ENCODE assay signal across 13 mouse cellular contexts in the genomic region with DNA sequence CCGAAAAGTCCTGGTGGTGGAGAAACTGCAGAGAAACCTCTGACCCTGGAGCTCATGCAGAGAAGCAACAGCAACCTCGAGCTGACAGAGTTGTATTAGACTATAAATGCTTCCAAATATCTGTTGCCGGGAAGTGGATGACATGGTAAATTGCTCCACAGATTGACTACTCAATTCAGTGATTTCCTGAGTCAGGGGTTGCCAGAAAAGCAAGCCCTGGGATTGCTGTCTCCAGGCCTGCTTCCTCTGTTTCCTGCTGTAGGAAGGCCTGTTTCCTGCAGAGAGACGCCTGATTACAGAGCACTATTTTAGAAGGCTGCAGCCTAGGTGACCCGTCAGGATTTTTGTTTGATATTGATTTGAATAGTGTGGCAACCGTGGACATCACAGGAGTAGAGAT. TPM values are rescaled to one million over a fixed set of nuclear protein-coding genes. Genes with fewer than 3 reads are reported as not detected.
DNase-seq lines count a peak whose midpoint lies in the region; ATAC-seq and TF ChIP-seq lines count a peak whose summit lies in the region.
"Had no signal": no experiment of that assay in that cellular context is flagged by ENCODE, and none has a peak within 500 bp of the region (broad histone marks: within the 10 kb centered on the region; RNA-seq: fewer than 3 reads in every experiment).

No protein-coding gene starts in this region.

- no peak for TF ChIP-seq CTCF in thymus, adult 2 months (IDR thresholded peaks at IDR 0.05; ENCODE audit: borderline replicate concordance, control insufficient read depth, extremely low read depth, insufficient read depth, low read length, poor library complexity)

- no peak overlapping the region for H3K4me2 ChIP-seq in heart, embryonic 14.5 days (ENCODE audit: low read length)

- H3K4me3 ChIP-seq in heart, embryonic 14.5 days (ENCODE audit: control insufficient read depth in 1 of 2, insufficient read depth in 1 of 2, low read depth in 1 of 2, low read length in 2 of 2): no peak overlapping the region
- H3K4me3 ChIP-seq in thymus, adult 2 months (ENCODE audit: control insufficient read depth, insufficient read depth, low read length): no peak overlapping the region

- peak; percentile 21 for DNase-seq in adrenal gland, adult 8-10 months
- DNase-seq in adrenal gland, postnatal 4 days (ENCODE audit: low spot score in 2 of 2): no peak
- peak; percentile 19 for DNase-seq in adrenal gland, postnatal 10 days
- peak; percentile 74 for DNase-seq in kidney, postnatal 14 days
- DNase-seq in thymus, adult 2 months: no peak
- no peak for DNase-seq in thymus, postnatal 0 days (ENCODE audit: low spot score)
- no peak for DNase-seq in cerebellum, postnatal 4 days (ENCODE audit: low spot score in 2 of 2)
- DNase-seq: cerebellum, adult 18-20 months had no signal

- no peaks in the 10 kb centered on the region for H3K36me3 ChIP-seq in heart, embryonic 14.5 days (ENCODE audit: control insufficient read depth, insufficient read depth, low read length)
- H3K36me3 ChIP-seq in thymus, adult 2 months (ENCODE audit: control insufficient read depth, insufficient read depth, low read length): no peaks in the 10 kb centered on the region

- no peaks in the 10 kb centered on the region for H3K9me3 ChIP-seq in heart, embryonic 14.5 days (ENCODE audit: control insufficient read depth, low read length)

- no peak for TF ChIP-seq POLR2A in thymus, adult 2 months (IDR thresholded peaks at IDR 0.05; ENCODE audit: control insufficient read depth, extremely low read depth, insufficient read depth, low read length, poor library complexity)

- WGBS in heart, embryonic 14.5 days: 38% methylated on average over 6 of the region's 6 CpGs
- WGBS in thymus, adult 2 months: 51% methylated on average over 6 of the region's 6 CpGs

- H3K27ac ChIP-seq in heart, embryonic 14.5 days (replicated peaks in 1 of 2; ENCODE audit: control insufficient read depth in 1 of 2, insufficient read depth in 1 of 2, low read depth in 2 of 2, low read length in 2 of 2): peak overlapping the region; percentile 30 to 35; a peak in 2 of 4 replicates
- H3K27ac ChIP-seq in thymus, adult 2 months (ENCODE audit: control insufficient read depth, insufficient read depth, low read length): no peak overlapping the region

- H3K9ac ChIP-seq in heart, embryonic 14.5 days (ENCODE audit: low read length): no peak overlapping the region

- H3K4me1 ChIP-seq in heart, embryonic 14.5 days (ENCODE audit: control insufficient read depth in 2 of 2, insufficient read depth in 2 of 2, low read length in 2 of 2): peaks cover 6 to 13% of the 10 kb centered on the region in 2 experiments
- no peaks in the 10 kb centered on the region for H3K4me1 ChIP-seq in thymus, adult 2 months (replicated peaks; ENCODE audit: control insufficient read depth, insufficient read depth, low read length)

- peak; percentile 43; the same call in 1 of the 2 replicates for ATAC-seq in heart, embryonic 14.5 days (ENCODE audit: insufficient number of reproducible peaks, insufficient read depth, low FRiP score, low read depth)
- ATAC-seq: Patski had no signal

- no peaks in the 10 kb centered on the region for H3K27me3 ChIP-seq in heart, embryonic 14.5 days (ENCODE audit: control insufficient read depth, insufficient read depth, low read length)
- H3K27me3 ChIP-seq in thymus, adult 2 months (ENCODE audit: control insufficient read depth, insufficient read depth, low read length): no peaks in the 10 kb centered on the region

RNA-seq across cellular contexts. Expression of a gene that starts 47.5 kb away (rescaled TPM):
- not detected for total RNA-seq in adrenal gland, adult 8-10 months (2022)
- under 1 TPM in 1 of 2 experiments, not detected in 1; 0.36 TPM for total RNA-seq in adrenal gland, postnatal 4 days (2021)
- not detected for total RNA-seq in adrenal gland, postnatal 10 days (2021)
- 0.19 and 0.26 TPM in 2 replicates for polyA plus RNA-seq in heart, embryonic 14.5 days (2014; fragmentation: Nextera tagmentation; extraction: Ambion mirVana)
- polyA plus RNA-seq in thymus, adult 2 months (2012; rRNA removed): 0.09 TPM in 1 of 2 replicates, not detected in the other
- 0.34 TPM in 1 of 2 replicates, not detected in the other for polyA plus RNA-seq in thymus, postnatal 0 days (2015; fragmentation: Nextera tagmentation; extraction: Ambion mirVana)
- total RNA-seq: layer of hippocampus, postnatal 10 days had no signal
- polyA plus RNA-seq: neural tube, embryonic 14.5 days; Patski; spleen, adult 2 months had no signal

Comparison
In these comparisons a context has a peak if more than half of its experiments do, and no peak if none do; other contexts are left out.
1. DNase-seq: peak in adrenal gland, adult 8-10 months (single experiment), adrenal gland, postnatal 10 days (single experiment) and kidney, postnatal 14 days (single experiment); none in adrenal gland, postnatal 4 days (0 of 2), thymus, adult 2 months (single experiment), thymus, postnatal 0 days (single experiment) and cerebellum, postnatal 4 days (0 of 2).